Mouse (Mus musculus): ENCODE measurements around the gene Guca2a. TPM values are rescaled to one million over a fixed set of nuclear protein-coding genes. Genes with fewer than 3 reads are reported as not detected.

Gene Guca2a
- polyA plus RNA-seq, 1 experiment: not detected

DNA sequence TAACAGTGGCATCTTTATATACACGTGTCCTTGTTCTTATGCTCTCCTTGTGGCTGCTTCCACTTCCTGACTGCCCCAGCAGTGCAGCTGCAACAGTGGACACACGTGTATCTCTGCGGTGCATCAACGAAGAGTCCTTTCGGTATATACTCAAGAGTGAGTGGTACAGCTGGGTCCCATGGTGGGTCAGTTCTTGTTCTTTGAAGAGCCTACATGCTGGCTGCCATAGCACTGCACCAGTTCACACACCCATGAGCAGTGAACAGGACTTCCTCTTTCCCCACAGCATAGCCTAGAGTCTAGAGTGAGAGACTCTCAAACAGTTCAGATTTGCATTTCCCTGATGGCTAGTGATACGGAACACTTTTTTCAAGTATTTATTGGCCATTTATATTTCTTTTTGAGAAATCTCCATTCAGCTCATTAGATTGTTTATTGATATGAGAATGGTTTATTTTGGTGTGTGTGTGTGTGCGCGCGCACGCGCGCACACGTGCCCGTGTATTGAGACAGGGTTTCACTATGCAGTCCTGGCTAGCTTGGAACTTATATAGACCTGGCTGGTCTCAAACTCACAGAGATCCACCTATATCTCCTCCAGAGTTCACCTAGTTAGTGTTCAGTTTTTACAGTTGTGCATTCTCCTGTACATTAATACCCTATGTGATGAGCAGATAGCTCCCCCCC, 26.0 kb downstream of the Guca2a start:
- TF ChIP-seq CTCF (IDR thresholded peaks at IDR 0.05; ENCODE audit: borderline replicate concordance, insufficient read depth, low read length) (no peak), POLR2A (IDR thresholded peaks at IDR 0.05; ENCODE audit: low read depth, low read length) (no peak)
- Histone ChIP-seq H3K27ac (ENCODE audit: insufficient read depth, low read length) (no peak overlapping the region), H3K4me1 (ENCODE audit: control insufficient read depth, insufficient read depth, low read length) (peaks cover 12% of the 10 kb centered on the region), H3K4me3 (ENCODE audit: insufficient read depth, low read length) (no peak overlapping the region)

GRCm38 (mm10) chr4:119665166-119665565, 27.7 kb downstream of the Guca2a start:
- no peak for TF ChIP-seq CTCF (IDR thresholded peaks at IDR 0.05; ENCODE audit: borderline replicate concordance, insufficient read depth, low read length)
- TF ChIP-seq POLR2A (IDR thresholded peaks at IDR 0.05; ENCODE audit: low read depth, low read length): no peak
- Histone ChIP-seq H3K4me1 (ENCODE audit: control insufficient read depth, insufficient read depth, low read length) (peaks cover 12% of the 10 kb centered on the region), H3K27ac (ENCODE audit: insufficient read depth, low read length) (no peak overlapping the region), H3K4me3 (ENCODE audit: insufficient read depth, low read length) (no peak overlapping the region)

GRCm38 (mm10) chr4:119666116-119666515, 28.6 kb downstream of the Guca2a start:
- H3K4me3 ChIP-seq (ENCODE audit: insufficient read depth, low read length): no peak overlapping the region
- no peak overlapping the region for H3K27ac ChIP-seq (ENCODE audit: insufficient read depth, low read length)
- peaks cover 12% of the 10 kb centered on the region for H3K4me1 ChIP-seq (ENCODE audit: control insufficient read depth, insufficient read depth, low read length)
- no peak for TF ChIP-seq POLR2A (IDR thresholded peaks at IDR 0.05; ENCODE audit: low read depth, low read length)
- no peak for TF ChIP-seq CTCF (IDR thresholded peaks at IDR 0.05; ENCODE audit: borderline replicate concordance, insufficient read depth, low read length)

DNA sequence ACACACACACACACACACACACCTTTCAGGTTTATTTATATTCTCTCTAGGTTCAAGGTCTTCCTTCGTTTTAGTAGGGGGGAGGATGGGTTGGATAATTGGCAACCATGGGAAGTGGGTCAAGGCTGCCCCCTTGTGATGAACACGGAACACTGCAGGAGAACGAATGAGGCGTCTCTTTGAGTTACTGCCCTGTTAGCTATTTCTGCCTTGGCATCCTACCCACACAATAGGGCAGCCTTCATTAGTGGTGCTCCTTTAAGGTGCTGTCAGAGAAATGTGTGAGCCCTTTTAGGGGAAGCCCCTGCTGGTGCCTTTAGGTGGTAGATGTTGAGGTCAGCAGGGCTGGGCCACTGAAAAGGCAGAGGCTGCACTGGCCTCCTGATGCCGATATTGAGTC, 29.9 kb downstream of the Guca2a start:
- no peak overlapping the region for H3K27ac ChIP-seq (ENCODE audit: insufficient read depth, low read length)
- peaks cover 7% of the 10 kb centered on the region for H3K4me1 ChIP-seq (ENCODE audit: control insufficient read depth, insufficient read depth, low read length)
- no peak overlapping the region for H3K4me3 ChIP-seq (ENCODE audit: insufficient read depth, low read length)
- TF ChIP-seq CTCF (IDR thresholded peaks at IDR 0.05; ENCODE audit: borderline replicate concordance, insufficient read depth, low read length): peak; percentile 71; the same call in 1 of the 2 replicates
- TF ChIP-seq POLR2A (IDR thresholded peaks at IDR 0.05; ENCODE audit: low read depth, low read length): no peak

- Histone ChIP-seq H3K4me3 (ENCODE audit: insufficient read depth, low read length) (no peak overlapping the region), H3K4me1 (ENCODE audit: control insufficient read depth, insufficient read depth, low read length) (peaks cover 3% of the 10 kb centered on the region; the same call in 1 of the 2 replicates), H3K27ac (ENCODE audit: insufficient read depth, low read length) (no peak overlapping the region)
- no peak for TF ChIP-seq POLR2A (IDR thresholded peaks at IDR 0.05; ENCODE audit: low read depth, low read length)
- no peak for TF ChIP-seq CTCF (IDR thresholded peaks at IDR 0.05; ENCODE audit: borderline replicate concordance, insufficient read depth, low read length)
Measured at GRCm38 (mm10) chr4:119668185-119668584, 30.7 kb downstream of the Guca2a start.

- Histone ChIP-seq H3K27ac (ENCODE audit: insufficient read depth, low read length) (no peak overlapping the region), H3K4me3 (ENCODE audit: insufficient read depth, low read length) (no peak overlapping the region), H3K4me1 (ENCODE audit: control insufficient read depth, insufficient read depth, low read length) (no peaks in the 10 kb centered on the region; the same call in 1 of the 2 replicates)
- TF ChIP-seq POLR2A (IDR thresholded peaks at IDR 0.05; ENCODE audit: low read depth, low read length): no peak
- TF ChIP-seq CTCF (IDR thresholded peaks at IDR 0.05; ENCODE audit: borderline replicate concordance, insufficient read depth, low read length): no peak
Measured at GRCm38 (mm10) chr4:119668596-119668995, 31.1 kb downstream of the Guca2a start.

DNA sequence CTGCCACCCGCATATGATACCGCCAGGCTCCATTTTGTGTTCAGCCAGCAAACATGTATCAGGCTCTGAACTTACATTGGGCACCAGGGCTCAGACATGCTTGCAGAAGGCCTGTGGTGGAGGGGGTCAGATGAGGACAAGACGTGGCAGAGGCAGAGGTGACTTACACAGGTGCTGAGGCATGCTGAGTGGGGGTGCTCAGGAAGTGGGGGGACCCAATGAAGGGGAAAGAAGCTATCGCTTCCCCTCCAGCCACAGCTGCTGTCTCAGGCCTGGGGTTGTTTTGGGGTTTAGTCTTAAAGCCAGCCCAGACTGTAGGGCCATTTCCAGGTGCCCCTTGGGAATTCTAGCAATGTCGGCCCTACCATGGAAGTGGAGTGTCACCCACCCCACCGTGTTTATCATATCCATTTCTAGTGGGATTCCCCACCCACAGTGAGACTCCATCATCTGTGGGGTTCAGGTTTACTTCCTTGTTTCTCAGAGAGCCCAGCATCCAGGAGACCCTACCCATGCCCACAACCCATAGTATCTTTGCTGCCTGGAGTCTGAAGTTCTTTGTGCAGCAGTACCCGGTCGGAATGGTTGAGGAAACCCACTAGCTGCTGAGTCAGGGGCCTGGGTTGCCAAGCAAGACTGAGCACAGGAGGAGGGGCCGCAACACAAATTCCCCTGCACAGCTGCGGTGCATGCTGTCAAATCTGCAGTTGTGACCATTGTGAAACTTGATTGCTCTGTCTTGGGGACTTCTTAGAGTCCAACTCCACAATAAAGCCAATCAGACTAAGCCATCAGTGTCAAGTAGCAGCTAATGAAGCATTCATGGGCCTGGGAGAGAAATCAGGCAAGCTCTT, 32.1 kb downstream of the Guca2a start:
- no peak overlapping the region for H3K27ac ChIP-seq (ENCODE audit: insufficient read depth, low read length)
- H3K4me3 ChIP-seq (ENCODE audit: insufficient read depth, low read length): no peak overlapping the region
- TF ChIP-seq CTCF (IDR thresholded peaks at IDR 0.05; ENCODE audit: borderline replicate concordance, insufficient read depth, low read length) (no peak), POLR2A (IDR thresholded peaks at IDR 0.05; ENCODE audit: low read depth, low read length) (no peak)
- H3K4me1 ChIP-seq (ENCODE audit: control insufficient read depth, insufficient read depth, low read length): no peaks in the 10 kb centered on the region; the same call in 1 of the 2 replicates

GRCm38 (mm10) chr4:119670210-119670555, 32.7 kb downstream of the Guca2a start:
- no peak for TF ChIP-seq POLR2A (IDR thresholded peaks at IDR 0.05; ENCODE audit: low read depth, low read length)
- TF ChIP-seq CTCF (IDR thresholded peaks at IDR 0.05; ENCODE audit: borderline replicate concordance, insufficient read depth, low read length): no peak
- Histone ChIP-seq H3K27ac (ENCODE audit: insufficient read depth, low read length) (no peak overlapping the region), H3K4me3 (ENCODE audit: insufficient read depth, low read length) (no peak overlapping the region), H3K4me1 (ENCODE audit: control insufficient read depth, insufficient read depth, low read length) (no peaks in the 10 kb centered on the region; the same call in 1 of the 2 replicates)

DNA sequence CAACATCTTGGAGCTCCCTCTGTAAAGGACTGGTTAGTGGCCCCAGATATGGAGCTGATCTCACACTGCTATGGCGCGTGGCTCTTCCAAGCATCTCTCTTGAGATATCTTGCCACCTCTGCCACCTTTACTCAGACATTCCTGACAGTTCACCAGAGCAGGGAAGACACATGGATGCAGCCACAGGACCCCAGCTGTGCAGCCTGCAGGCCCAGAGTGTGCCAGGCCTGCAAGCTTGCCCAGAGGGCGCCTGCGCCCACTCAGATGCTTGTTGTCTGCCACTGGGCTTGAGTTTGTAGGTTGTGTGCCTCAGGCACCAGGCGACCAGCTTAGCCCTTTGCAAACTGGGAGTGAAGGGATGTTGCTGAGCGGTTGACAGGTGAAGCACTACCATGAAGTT, 33.2 kb downstream of the Guca2a start:
- H3K4me3 ChIP-seq (ENCODE audit: insufficient read depth, low read length): no peak overlapping the region
- TF ChIP-seq CTCF (IDR thresholded peaks at IDR 0.05; ENCODE audit: borderline replicate concordance, insufficient read depth, low read length) (no peak), POLR2A (IDR thresholded peaks at IDR 0.05; ENCODE audit: low read depth, low read length) (no peak)
- H3K27ac ChIP-seq (ENCODE audit: insufficient read depth, low read length): no peak overlapping the region
- H3K4me1 ChIP-seq (ENCODE audit: control insufficient read depth, insufficient read depth, low read length): no peaks in the 10 kb centered on the region; the same call in 1 of the 2 replicates

- H3K27ac ChIP-seq (ENCODE audit: insufficient read depth, low read length): no peak overlapping the region
- TF ChIP-seq CTCF (IDR thresholded peaks at IDR 0.05; ENCODE audit: borderline replicate concordance, insufficient read depth, low read length) (no peak), POLR2A (IDR thresholded peaks at IDR 0.05; ENCODE audit: low read depth, low read length) (no peak)
- no peaks in the 10 kb centered on the region; the same call in 1 of the 2 replicates for H3K4me1 ChIP-seq (ENCODE audit: control insufficient read depth, insufficient read depth, low read length)
- no peak overlapping the region for H3K4me3 ChIP-seq (ENCODE audit: insufficient read depth, low read length)
Measured at GRCm38 (mm10) chr4:119671164-119671563, 33.7 kb downstream of the Guca2a start.
